Mouse (Mus musculus) CH12.LX (cell line): ENCODE measurements around the gene Gm45808. TPM values are rescaled to one million over a fixed set of nuclear protein-coding genes. Genes with fewer than 3 reads are reported as not detected.

Experiments
- DNase-seq: peaks from one replicate; pipeline ENCODE4 v3.0.0-alpha.2; 2013; ENCODE audit errors: extremely low read depth
- H3K27ac ChIP-seq: 2 replicates; pipeline ENCODE4 v1.5.1; 2012; ENCODE audit warnings: low read depth, mild to moderate bottlenecking, control low read depth, moderate library complexity; ENCODE audit not compliant: insufficient read depth
- H3K27me3 ChIP-seq: replicated peaks from 2 replicates; pipeline ENCODE3; 2012; ENCODE audit warnings: inconsistent platforms
- H3K36me3 ChIP-seq, 2 experiments: replicated peaks in 1 of 2; 2 replicates each; pipeline versions ENCODE3 to v1.6.1; 2012; ENCODE audit warnings: inconsistent platforms in 1 of 2, low read length in 1 of 2, mild to moderate bottlenecking in 1 of 2, mixed read lengths in 1 of 2, moderate library complexity in 1 of 2; ENCODE audit not compliant: control insufficient read depth in 1 of 2, insufficient read depth in 1 of 2
- H3K4me1 ChIP-seq, 2 experiments: 2 replicates each; pipeline ENCODE4 v1.6.1; 2012; ENCODE audit warnings: inconsistent platforms in 1 of 2, moderate library complexity in 1 of 2; ENCODE audit not compliant: insufficient read depth in 2 of 2, control insufficient read depth in 1 of 2
- H3K4me2 ChIP-seq: 2 replicates; pipeline ENCODE4 v1.6.1; 2012; ENCODE audit warnings: low read depth, mild to moderate bottlenecking, control low read depth; ENCODE audit not compliant: poor library complexity, insufficient read depth, severe bottlenecking
- H3K4me3 ChIP-seq, 3 experiments: fragments of 150-350 bp in 1 of 3; sonication (generic) in 1 of 3; replicated peaks in 1 of 3; 2 replicates each; pipeline versions ENCODE3 to v1.5.1; 2011 to 2012; ENCODE audit warnings: low read depth in 2 of 3, low read length in 2 of 3, mild to moderate bottlenecking in 2 of 3, moderate library complexity in 2 of 3, control low read depth in 1 of 3, improper control_type of control experiment in 1 of 3, inconsistent platforms in 1 of 3, mixed read lengths in 1 of 3; ENCODE audit not compliant: poor library complexity in 1 of 3
- H3K79me2 ChIP-seq: replicated peaks from 2 replicates; pipeline ENCODE4 v1.6.1; 2012; ENCODE audit warnings: mild to moderate bottlenecking, moderate library complexity; ENCODE audit not compliant: control insufficient read depth, poor library complexity, insufficient read depth, severe bottlenecking; ENCODE audit errors: extremely low read depth
- H3K9ac ChIP-seq: 2 replicates; pipeline ENCODE4 v1.6.1; 2012; ENCODE audit warnings: low read depth, mild to moderate bottlenecking, control low read depth, moderate library complexity; ENCODE audit not compliant: insufficient read depth
- H3K9me3 ChIP-seq: replicated peaks from 2 replicates; pipeline ENCODE3; 2012; ENCODE audit warnings: low read length, inconsistent platforms, mixed read lengths
- CHD1 ChIP-seq: IDR thresholded peaks from 2 replicates; pipeline ENCODE4 v1.6.1; 2012; ENCODE audit warnings: low read depth, low read length, improper control_type of control experiment, inconsistent platforms
- CTCF ChIP-seq, 2 experiments: IDR thresholded peaks in 1 of 2; conservative IDR thresholded peaks in 1 of 2; 2 replicates each; pipeline ENCODE4 v1.5.1; 2011 to 2012; ENCODE audit warnings: low read depth in 2 of 2, low read length in 2 of 2, improper control_type of control experiment in 1 of 2, inconsistent platforms in 1 of 2, mild to moderate bottlenecking in 1 of 2, moderate library complexity in 1 of 2
- E2F4 ChIP-seq: IDR thresholded peaks from 2 replicates; pipeline ENCODE4 v1.6.1; 2011; ENCODE audit warnings: low read depth, low read length, improper control_type of control experiment; ENCODE audit not compliant: insufficient replicate concordance
- ELF1 ChIP-seq: IDR thresholded peaks from 2 replicates; pipeline ENCODE4 v1.6.1; 2014; ENCODE audit warnings: low read depth, mild to moderate bottlenecking, inconsistent platforms, low read length, improper control_type of control experiment
- EP300 ChIP-seq: IDR thresholded peaks from 2 replicates; pipeline ENCODE4 v1.6.1; 2011; ENCODE audit warnings: low read length, improper control_type of control experiment
- ETS1 ChIP-seq: conservative IDR thresholded peaks from 2 replicates; pipeline ENCODE4 v1.6.1; 2012; ENCODE audit warnings: low read depth, mild to moderate bottlenecking, inconsistent platforms, low read length, improper control_type of control experiment, moderate library complexity
- HCFC1 ChIP-seq: IDR thresholded peaks from 2 replicates; pipeline ENCODE4 v1.6.1; 2012; ENCODE audit warnings: low read depth, mild to moderate bottlenecking, inconsistent platforms, low read length, improper control_type of control experiment
- IRF4 ChIP-seq: IDR thresholded peaks from 2 replicates; pipeline ENCODE4 v1.6.1; 2014; ENCODE audit warnings: low read depth, mild to moderate bottlenecking, inconsistent platforms, low read length, improper control_type of control experiment
- MAFK ChIP-seq: IDR thresholded peaks from 2 replicates; pipeline ENCODE4 v1.6.1; 2011; ENCODE audit warnings: low read length, improper control_type of control experiment; ENCODE audit not compliant: insufficient replicate concordance
- MAX ChIP-seq: IDR thresholded peaks from 2 replicates; pipeline ENCODE4 v1.6.1; 2011; ENCODE audit warnings: low read length, improper control_type of control experiment
- MAZ ChIP-seq: IDR thresholded peaks from 2 replicates; pipeline ENCODE4 v1.6.1; 2012; ENCODE audit warnings: low read depth, mild to moderate bottlenecking, inconsistent platforms, low read length, improper control_type of control experiment, moderate library complexity
- MXI1 ChIP-seq: IDR thresholded peaks from 2 replicates; pipeline ENCODE4 v1.6.1; 2011; ENCODE audit warnings: mild to moderate bottlenecking, low read depth, low read length, improper control_type of control experiment
- MYC ChIP-seq: IDR thresholded peaks from 2 replicates; pipeline ENCODE4 v1.6.1; 2011; ENCODE audit warnings: low read depth, mild to moderate bottlenecking, improper control_type of control experiment, low read length
- NRF1 ChIP-seq: IDR thresholded peaks from 2 replicates; pipeline ENCODE4 v1.6.1; 2014; ENCODE audit warnings: low read depth, mild to moderate bottlenecking, inconsistent platforms, low read length, improper control_type of control experiment, moderate library complexity
- POLR2A ChIP-seq: IDR thresholded peaks from 2 replicates; pipeline ENCODE4 v1.6.1; 2011; ENCODE audit warnings: low read depth, mild to moderate bottlenecking, improper control_type of control experiment, low read length
- RAD21 ChIP-seq: IDR thresholded peaks from 2 replicates; pipeline ENCODE4 v1.6.1; 2011; ENCODE audit warnings: low read depth, mild to moderate bottlenecking, low read length, improper control_type of control experiment, moderate library complexity
- SIN3A ChIP-seq: IDR thresholded peaks from 2 replicates; pipeline ENCODE4 v1.6.1; 2012; ENCODE audit warnings: low read length, improper control_type of control experiment, inconsistent platforms
- SMC3 ChIP-seq: IDR thresholded peaks from 2 replicates; pipeline ENCODE4 v1.6.1; 2011; ENCODE audit warnings: low read depth, low read length, improper control_type of control experiment
- USF1 ChIP-seq: IDR thresholded peaks from 2 replicates; pipeline ENCODE4 v1.6.1; 2014; ENCODE audit warnings: low read depth, mild to moderate bottlenecking, inconsistent platforms, low read length, improper control_type of control experiment
- USF2 ChIP-seq: conservative IDR thresholded peaks from 2 replicates; pipeline ENCODE4 v1.6.1; 2011; ENCODE audit warnings: low read depth, low read length, improper control_type of control experiment
- ZC3H11A ChIP-seq: IDR thresholded peaks from 2 replicates; pipeline ENCODE4 v1.6.1; 2012; ENCODE audit warnings: low read depth, mild to moderate bottlenecking, inconsistent platforms, low read length, improper control_type of control experiment
- ZKSCAN1 ChIP-seq: IDR thresholded peaks from 2 replicates; pipeline ENCODE4 v1.6.1; 2012; ENCODE audit warnings: low read depth, inconsistent platforms, low read length, improper control_type of control experiment, borderline replicate concordance
- ZNF384 ChIP-seq: IDR thresholded peaks from 2 replicates; pipeline ENCODE4 v1.6.1; 2012; ENCODE audit warnings: low read depth, low read length, improper control_type of control experiment, inconsistent platforms
- dilution Hi-C: fragments of 300-500 bp; cut with MboI; formaldehyde crosslinking; loops from 2 replicates; pipeline ENCODE4 v1.14.3; 2020; ENCODE audit warnings: low sequenced_read_pairs; ENCODE audit not compliant: extremely low pct_unique_long_range_greater_than_20kb, extremely low pct_ligation_motif_present
- in situ Hi-C: fragments of 300-500 bp; cut with MboI; formaldehyde crosslinking; loops from 3 replicates; pipeline ENCODE4 v1.14.3; 2019; ENCODE audit warnings: low sequenced_read_pairs, low pct_ligation_motif_present, low pct_unique_long_range_greater_than_20kb, mixed read lengths
- polyA plus RNA-seq: library from polyadenylated mRNA; unstranded; fragments of >175 nt; gene quantifications from 2 replicates; pipeline ENCODE4 v1.2.1, GENCODE M21; 2012; ENCODE audit warnings: low read depth; ENCODE audit not compliant: insufficient read length
- total RNA-seq, 2 experiments: library from RNA; depleted of rRNA; stranded (reverse); fragments of 300-350 nt in 1 of 2; fragments of >200 nt in 1 of 2; gene quantifications; 2 replicates each; pipeline ENCODE4 v1.2.3; 2012 to 2014

Gene Gm45808
- total and polyA plus RNA-seq, 3 experiments = 0.85 to 5.0 TPM; not detected in 1

GRCm38 (mm10) chr7:45478774-45479173, 7.8 kb downstream of the Gm45808 start:
- Histone ChIP-seq H3K9ac (no peak overlapping the region), H3K4me1 (0 out of 4 replicates have a peak, but pooled peaks cover 0 to 2% of the 10 kb centered on the region in 2 experiments), H3K27ac (no peak overlapping the region), H3K9me3 (no peaks in the 10 kb centered on the region), H3K36me3 (peaks cover 21 to 71% of the 10 kb centered on the region in 2 experiments), H3K4me2 (no peak overlapping the region), H3K27me3 (no peaks in the 10 kb centered on the region), H3K79me2 (no peaks in the 10 kb centered on the region), H3K4me3 (no peak overlapping the region)
- in situ Hi-C loops = no loop called here
- no peak for TF ChIP-seq SMC3
- no peak for TF ChIP-seq ZC3H11A
- TF ChIP-seq POLR2A = no peak
- no peak for TF ChIP-seq MAZ
- TF ChIP-seq RAD21 = no peak
- TF ChIP-seq MXI1 = no peak
- TF ChIP-seq ZKSCAN1 = no peak
- no peak for TF ChIP-seq SIN3A
- no peak for TF ChIP-seq HCFC1
- no peak for TF ChIP-seq MAFK
- no peak for TF ChIP-seq NRF1
- no peak for TF ChIP-seq ELF1
- TF ChIP-seq USF2 = no peak
- TF ChIP-seq USF1 = no peak
- TF ChIP-seq IRF4 = no peak
- TF ChIP-seq EP300 = no peak
- no peak for TF ChIP-seq E2F4
- DNase-seq = no peak
- dilution Hi-C loops = no loop called here

- Histone ChIP-seq H3K27ac (no peak overlapping the region), H3K9ac (no peak overlapping the region), H3K4me1 (peaks cover under 1 to 5% of the 10 kb centered on the region in 2 experiments; a peak in 2 of 4 replicates), H3K27me3 (no peaks in the 10 kb centered on the region), H3K9me3 (no peaks in the 10 kb centered on the region), H3K4me2 (no peak overlapping the region), H3K4me3 (no peak overlapping the region), H3K36me3 (peaks cover 24 to 72% of the 10 kb centered on the region in 2 experiments), H3K79me2 (no peaks in the 10 kb centered on the region)
- TF ChIP-seq RAD21 (peak; percentile 47), MAX (peak; percentile 89), SMC3 (peak; percentile 83), MAFK (no peak), CHD1 (no peak), MAZ (no peak), ETS1 (no peak), ZNF384 (no peak), CTCF (conservative IDR thresholded peaks at IDR 0.05 in 1 of 2, IDR thresholded peaks at IDR 0.05 in 1 of 2; ENCODE audit: low read depth in 2 of 2, low read length in 2 of 2) (peak; percentile 53 to 78), MYC (peak; percentile 64; the same call in 1 of the 2 replicates)
- in situ Hi-C loops = no loop called here
- dilution Hi-C loops = no loop called here
- peak; percentile 62 for DNase-seq
Measured at GRCm38 (mm10) chr7:45477003-45477402, 9.6 kb downstream of the Gm45808 start.
